Mouse (Mus musculus) olfactory bulb, adult 2 months (tissue): ENCODE data around the gene Msgn1. TPM values are rescaled to one million over a fixed set of nuclear protein-coding genes. Genes with fewer than 3 reads are reported as not detected.

ENCODE experiments used
- H3K27ac ChIP-seq: fragments of 200-500 bp; 2 replicates; pipeline ENCODE4 v1.5.1; 2012; ENCODE audit warnings: low read depth, low read length; ENCODE audit not compliant: insufficient read depth
- H3K4me1 ChIP-seq: fragments of 200-500 bp; 2 replicates; pipeline ENCODE4 v1.6.1; 2012; ENCODE audit warnings: low read length; ENCODE audit not compliant: control insufficient read depth, insufficient read depth
- H3K4me3 ChIP-seq: fragments of 200-500 bp; 2 replicates; pipeline ENCODE4 v1.5.1; 2012; ENCODE audit warnings: mild to moderate bottlenecking, low read depth, low read length, moderate library complexity; ENCODE audit not compliant: insufficient read depth
- CTCF ChIP-seq: fragments of 200-500 bp; IDR thresholded peaks from 2 replicates; pipeline ENCODE4 v1.5.1; 2012; ENCODE audit warnings: low read depth, mild to moderate bottlenecking, low read length, moderate library complexity; ENCODE audit not compliant: insufficient read depth
- POLR2A ChIP-seq: fragments of 200-500 bp; IDR thresholded peaks from 2 replicates; pipeline ENCODE4 v1.6.1; 2012; ENCODE audit warnings: mild to moderate bottlenecking, low read depth, low read length, moderate library complexity; ENCODE audit not compliant: insufficient read depth
- WGBS: fragments of 180-500 bp; shearing (Covaris S2); methylation state at CpG from one replicate; pipeline ENCODE4 v1.1.7; 2018; 5-methylcytosine and 5-hydroxymethylcytosine counted together
- polyA plus RNA-seq: library from polyadenylated mRNA; stranded (reverse); fragments of >200 nt; gene quantifications from 2 replicates; pipeline ENCODE4 v1.2.4, GENCODE M21; 2012; ENCODE audit warnings: low replicate concordance; ENCODE audit not compliant: missing spikeins, insufficient read depth, insufficient read length

The Msgn1 gene
- not detected in 2 replicates for polyA plus RNA-seq

- 19% methylated on average over 5 of the region's 5 CpGs for WGBS
- H3K4me3 ChIP-seq, result no peak within 1 kb of the TSS
- peaks cover 4% of the 10 kb centered on the region for H3K4me1 ChIP-seq
- no peak within 1 kb of the TSS for H3K27ac ChIP-seq
- TF ChIP-seq POLR2A (no peak), CTCF (no peak)
Measured at GRCm38 (mm10) chr12:11208872-11209271, at the start of gene Msgn1. TSS of gene Msgn1 (minus strand) at chr12:11208972.

GRCm38 (mm10) chr12:11250322-11250721, 41.5 kb upstream of the Msgn1 start:
- Histone ChIP-seq H3K4me1 (no peaks in the 10 kb centered on the region), H3K27ac (no peak overlapping the region), H3K4me3 (no peak overlapping the region)
- TF ChIP-seq POLR2A, result no peak
- WGBS, result 91% methylated on average over 3 of the region's 3 CpGs

- WGBS, result 94% methylated on average over 1 of the region's 1 CpGs
- no peaks in the 10 kb centered on the region for H3K4me1 ChIP-seq
- TF ChIP-seq POLR2A (no peak), CTCF (no peak)
- H3K4me3 ChIP-seq, result no peak overlapping the region
- H3K27ac ChIP-seq, result no peak overlapping the region
Measured at GRCm38 (mm10) chr12:11247460-11247859, 38.7 kb upstream of the Msgn1 start.

- WGBS, result 76% methylated on average over 2 of the region's 2 CpGs
- H3K27ac ChIP-seq, result no peak overlapping the region
- TF ChIP-seq POLR2A (no peak), CTCF (no peak)
Measured at GRCm38 (mm10) chr12:11235996-11236395, 27.2 kb upstream of the Msgn1 start.

GRCm38 (mm10) chr12:11230267-11230666, 21.5 kb upstream of the Msgn1 start:
- no peak for TF ChIP-seq CTCF
- TF ChIP-seq POLR2A, result no peak
- Histone ChIP-seq H3K27ac (no peak overlapping the region), H3K4me1 (no peaks in the 10 kb centered on the region), H3K4me3 (no peak overlapping the region)
- WGBS, result 85% methylated on average over 2 of the region's 2 CpGs

More at GRCm38 (mm10) chr12:11235996-11236395, 27.2 kb upstream of the Msgn1 start:
- Histone ChIP-seq H3K4me3 (no peak overlapping the region), H3K4me1 (no peaks in the 10 kb centered on the region)

- Histone ChIP-seq H3K4me3 (no peak overlapping the region), H3K27ac (no peak overlapping the region), H3K4me1 (no peaks in the 10 kb centered on the region)
- WGBS, result 84% methylated on average over 5 of the region's 5 CpGs
- no peak for TF ChIP-seq POLR2A
- no peak for TF ChIP-seq CTCF
Measured at GRCm38 (mm10) chr12:11226529-11227268, 17.9 kb upstream of the Msgn1 start.

GRCm38 (mm10) chr12:11226123-11226522, 17.4 kb upstream of the Msgn1 start:
- Histone ChIP-seq H3K4me1 (no peaks in the 10 kb centered on the region), H3K4me3 (no peak overlapping the region), H3K27ac (no peak overlapping the region)
- WGBS, result 79% methylated on average over 1 of the region's 1 CpGs
- TF ChIP-seq CTCF (no peak), POLR2A (no peak)

- 19% methylated on average over 5 of the region's 5 CpGs for WGBS
Measured at GRCm38 (mm10) chr12:11224722-11225121, 15.9 kb upstream of the Msgn1 start.

GRCm38 (mm10) chr12:11223090-11223489, 14.3 kb upstream of the Msgn1 start:
- 95% methylated on average over 10 of the region's 10 CpGs for WGBS
- TF ChIP-seq POLR2A, result no peak
- no peaks in the 10 kb centered on the region for H3K4me1 ChIP-seq

More at GRCm38 (mm10) chr12:11224722-11225121, 15.9 kb upstream of the Msgn1 start:
- H3K4me1 ChIP-seq, result no peaks in the 10 kb centered on the region
- TF ChIP-seq CTCF (no peak), POLR2A (no peak)
- H3K27ac ChIP-seq, result no peak overlapping the region
- no peak overlapping the region for H3K4me3 ChIP-seq

GRCm38 (mm10) chr12:11222566-11222965, 13.8 kb upstream of the Msgn1 start:
- Histone ChIP-seq H3K4me3 (no peak overlapping the region), H3K4me1 (no peaks in the 10 kb centered on the region), H3K27ac (no peak overlapping the region)
- 77% methylated on average over 3 of the region's 3 CpGs for WGBS
- no peak for TF ChIP-seq POLR2A
- TF ChIP-seq CTCF, result no peak

More at GRCm38 (mm10) chr12:11223090-11223489, 14.3 kb upstream of the Msgn1 start:
- no peak overlapping the region for H3K4me3 ChIP-seq
- H3K27ac ChIP-seq, result no peak overlapping the region
